Comparison of ENCODE assay signal across 6 mouse cellular contexts in genomic region chr6:70216632-70217031, GRCm38 (mm10).
A peak's percentile ranks its signal among the peaks of the same experiment; 100 is the strongest.
DNase-seq lines count a peak whose midpoint lies in the region; ATAC-seq and TF ChIP-seq lines count a peak whose summit lies in the region.
"Not testable (repeated sequence)": the region's sequence is repeated elsewhere in the genome, so short reads cannot be mapped to it uniquely, and the experiment has no call there.

No protein-coding gene starts in this region.

- not testable (repeated sequence) for H3K4me3 ChIP-seq in intestine, embryonic 15.5 days (replicated peaks); kidney, embryonic 15.5 days (replicated peaks); limb, embryonic 12.5 days (replicated peaks); lung, embryonic 14.5 days (ENCODE audit: low read depth, low read length); stomach, embryonic 15.5 days (replicated peaks)

- DNase-seq in embryo, embryonic 10 days (ENCODE audit: low spot score): peak; percentile 5
- peak; percentile 46 for DNase-seq in lung, embryonic 14.5 days

- H3K27ac ChIP-seq in intestine, embryonic 15.5 days; kidney, embryonic 15.5 days; lung, embryonic 14.5 days (ENCODE audit: low read depth): not testable (repeated sequence)
- 0 out of 2 replicates have a peak overlapping the region, but pooled peaks have one; percentile 23 for H3K27ac ChIP-seq in limb, embryonic 12.5 days
- peak overlapping the region; percentile 40; the same call in 1 of the 2 replicates for H3K27ac ChIP-seq in stomach, embryonic 15.5 days

- not testable (repeated sequence) for H3K36me3 ChIP-seq in intestine, embryonic 15.5 days; kidney, embryonic 15.5 days; limb, embryonic 12.5 days; lung, embryonic 14.5 days (ENCODE audit: insufficient read depth); stomach, embryonic 15.5 days

- H3K27me3 ChIP-seq in intestine, embryonic 15.5 days (replicated peaks); kidney, embryonic 15.5 days; limb, embryonic 12.5 days; lung, embryonic 14.5 days (ENCODE audit: insufficient read depth, low read length); stomach, embryonic 15.5 days (replicated peaks): not testable (repeated sequence)

- TF ChIP-seq CTCF in lung, embryonic 14.5 days (IDR thresholded peaks at IDR 0.05; ENCODE audit: low read depth): not testable (repeated sequence)

- H3K4me1 ChIP-seq in intestine, embryonic 15.5 days (replicated peaks); kidney, embryonic 15.5 days; limb, embryonic 12.5 days (replicated peaks); lung, embryonic 14.5 days (ENCODE audit: insufficient read depth); stomach, embryonic 15.5 days: not testable (repeated sequence)

- 44% methylated on average over 2 of the region's 2 CpGs for WGBS in intestine, embryonic 15.5 days
- WGBS in kidney, embryonic 15.5 days: 40% methylated on average over 2 of the region's 2 CpGs
- WGBS in limb, embryonic 12.5 days: 56% methylated on average over 2 of the region's 2 CpGs
- WGBS in lung, embryonic 14.5 days: 27% methylated on average over 2 of the region's 2 CpGs
- WGBS in stomach, embryonic 15.5 days: 34% methylated on average over 2 of the region's 2 CpGs

- H3K9ac ChIP-seq in intestine, embryonic 15.5 days; kidney, embryonic 15.5 days; limb, embryonic 12.5 days (replicated peaks); lung, embryonic 14.5 days; stomach, embryonic 15.5 days: not testable (repeated sequence)

- not testable (repeated sequence) for H3K4me2 ChIP-seq in intestine, embryonic 15.5 days (replicated peaks); kidney, embryonic 15.5 days; limb, embryonic 12.5 days; lung, embryonic 14.5 days; stomach, embryonic 15.5 days

- not testable (repeated sequence) for H3K9me3 ChIP-seq in intestine, embryonic 15.5 days; kidney, embryonic 15.5 days (replicated peaks); limb, embryonic 12.5 days; lung, embryonic 14.5 days (ENCODE audit: low read depth, low read length); stomach, embryonic 15.5 days

- ATAC-seq in intestine, embryonic 15.5 days: peak; percentile 65; the same call in 1 of the 2 replicates
- ATAC-seq in kidney, embryonic 15.5 days (replicated peaks; ENCODE audit: low FRiP score): peak; percentile 83
- ATAC-seq in limb, embryonic 12.5 days (ENCODE audit: insufficient number of reproducible peaks, insufficient read depth, low FRiP score, low TSS enrichment, low read depth): peak; percentile 59; the same call in 1 of the 2 replicates
- peak; percentile 93 for ATAC-seq in lung, embryonic 14.5 days (ENCODE audit: insufficient read depth)
- peak; percentile 66; the same call in 1 of the 2 replicates for ATAC-seq in stomach, embryonic 15.5 days (ENCODE audit: insufficient read depth, low FRiP score, low read depth)
